Mouse (Mus musculus) lung, postnatal 0 days (tissue): ENCODE data around the gene Eif2ak1. TPM values are rescaled to one million over a fixed set of nuclear protein-coding genes. Genes with fewer than 3 reads are reported as not detected.
A peak's percentile ranks its signal among the peaks of the same experiment; 100 is the strongest.

Experiments used
- ATAC-seq: fragments of 200-750 bp; cut with Nextera tagmentation; 2 replicates; pipeline ENCODE4 v1.8.0; 2017; ENCODE audit warnings: moderate library complexity
- DNase-seq: peaks from one replicate; pipeline ENCODE4 v3.0.0-alpha.2; 2016; ENCODE audit warnings: low spot score
- H3K27ac ChIP-seq: fragments of 300-500 bp; sonication (generic); 2 replicates; pipeline ENCODE4 v1.5.1; 2014; ENCODE audit warnings: antibody characterized with exemption, mild to moderate bottlenecking, low read length, mixed read lengths
- H3K27me3 ChIP-seq: fragments of 300-500 bp; sonication (generic); replicated peaks from 2 replicates; pipeline ENCODE4 v1.6.1; 2014; ENCODE audit warnings: low read length, mixed read lengths; ENCODE audit not compliant: insufficient read depth
- H3K36me3 ChIP-seq: fragments of 300-500 bp; sonication (generic); 2 replicates; pipeline ENCODE4 v1.6.1; 2014; ENCODE audit warnings: low read length, mixed read lengths; ENCODE audit not compliant: insufficient read depth
- H3K4me1 ChIP-seq: fragments of 300-500 bp; sonication (generic); 2 replicates; pipeline ENCODE4 v1.6.1; 2014; ENCODE audit warnings: antibody characterized with exemption, low read depth, low read length, mixed read lengths; ENCODE audit not compliant: insufficient read depth
- H3K4me2 ChIP-seq: fragments of 300-500 bp; sonication (generic); replicated peaks from 2 replicates; pipeline ENCODE4 v1.6.1; 2014; ENCODE audit warnings: low read depth, mild to moderate bottlenecking, low read length, moderate library complexity, mixed read lengths
- H3K4me3 ChIP-seq: fragments of 300-500 bp; sonication (generic); 2 replicates; pipeline ENCODE4 v1.5.1; 2014; ENCODE audit warnings: low read depth, low read length
- H3K9ac ChIP-seq: fragments of 300-500 bp; sonication (generic); replicated peaks from 2 replicates; pipeline ENCODE4 v1.6.1; 2014; ENCODE audit warnings: low read depth, mild to moderate bottlenecking
- H3K9me3 ChIP-seq: fragments of 300-500 bp; sonication (generic); 2 replicates; pipeline ENCODE4 v1.6.1; 2016; ENCODE audit warnings: low read length, mixed read lengths
- CTCF ChIP-seq: IDR thresholded peaks from 2 replicates; pipeline ENCODE4 v1.5.1; 2016; ENCODE audit warnings: antibody characterized with exemption, mild to moderate bottlenecking
- EP300 ChIP-seq: IDR thresholded peaks from 2 replicates; pipeline ENCODE4 v1.6.1; 2016; ENCODE audit warnings: antibody characterized with exemption, mild to moderate bottlenecking, control low read depth
- WGBS: fragments of 180-500 bp; shearing (Covaris S2); extraction: QIAGEN DNeasy Blood & Tissue Kit; methylation state at CpG from one replicate; pipeline ENCODE4 v1.1.7; 2014; 5-methylcytosine and 5-hydroxymethylcytosine counted together
- polyA plus RNA-seq: library from polyadenylated mRNA; unstranded; fragments of >200 nt; fragmentation: Nextera tagmentation; extraction: Ambion mirVana; gene quantifications from 2 replicates; pipeline ENCODE4 v1.2.1, GENCODE M21; 2015

Gene Eif2ak1
- polyA plus RNA-seq, 1 experiment from 2014 or later, result 24.4 TPM

DNA sequence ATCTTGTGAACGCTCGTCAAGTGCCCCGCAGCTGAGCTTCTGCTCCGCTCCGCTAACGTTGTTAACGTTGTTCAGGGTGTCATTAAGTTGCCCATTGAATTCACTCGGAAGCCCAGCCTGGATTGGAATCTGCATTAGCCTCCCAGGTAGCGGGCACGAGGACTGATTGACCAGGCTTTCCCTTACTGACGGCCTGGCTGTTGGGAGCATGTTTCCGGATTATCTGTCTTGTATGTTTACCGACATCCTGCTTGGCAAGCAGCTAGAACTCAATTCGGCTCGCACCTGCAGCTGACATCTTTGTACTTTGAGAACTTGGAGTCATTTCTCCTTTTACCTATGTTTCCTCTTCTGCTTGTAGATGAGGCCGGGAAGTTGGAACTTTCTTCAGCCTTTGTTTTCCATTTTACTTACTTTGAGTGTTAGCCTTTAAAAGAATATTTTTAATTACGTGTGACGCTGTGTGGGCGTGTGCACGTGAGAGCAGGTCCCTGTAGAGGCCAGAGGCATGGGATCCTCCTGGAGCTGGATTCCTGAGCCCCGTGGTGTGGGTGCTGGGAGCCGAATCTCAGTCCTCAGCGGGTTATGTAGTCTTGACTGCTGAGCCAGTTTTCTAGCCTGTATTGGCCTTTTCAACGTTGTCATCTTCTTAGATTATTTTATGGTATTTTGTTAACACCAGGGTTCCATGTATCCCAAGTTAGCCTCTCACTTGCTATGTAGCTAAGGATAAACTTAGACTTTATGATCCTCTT lies 2.5 kb downstream of the Eif2ak1 start:
- Histone ChIP-seq H3K4me3 (no peak overlapping the region), H3K36me3 (no peaks in the 10 kb centered on the region), H3K27ac (no peak overlapping the region), H3K4me1 (no peaks in the 10 kb centered on the region), H3K9ac (no peak overlapping the region), H3K27me3 (no peaks in the 10 kb centered on the region), H3K9me3 (no peaks in the 10 kb centered on the region), H3K4me2 (no peak overlapping the region)
- 82% methylated on average over 24 of the region's 24 CpGs for WGBS
- DNase-seq (no peak), ATAC-seq (no peak)
- no peak for TF ChIP-seq EP300
- TF ChIP-seq CTCF, result no peak

DNA sequence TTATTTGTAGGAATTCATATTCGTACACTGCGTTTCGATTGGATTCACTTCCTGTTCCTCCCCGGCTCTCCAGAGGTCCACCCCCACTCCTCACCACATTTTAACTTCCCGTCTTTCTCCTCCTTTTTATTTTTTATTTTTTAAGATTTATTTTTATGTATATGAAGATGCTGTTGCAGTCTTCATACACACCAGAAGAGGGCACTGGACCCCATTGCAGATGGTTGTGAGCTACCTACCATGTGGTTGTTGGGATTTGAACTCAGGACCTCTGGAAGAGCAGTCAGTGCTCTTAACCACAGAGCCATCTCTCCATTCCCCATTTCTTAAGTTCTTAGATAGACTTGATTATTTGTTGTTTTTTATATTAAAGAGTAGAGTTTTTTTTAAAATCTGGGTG lies 3.2 kb downstream of the Eif2ak1 start:
- no peak overlapping the region for H3K27ac ChIP-seq
- H3K4me2 ChIP-seq, result no peak overlapping the region
- H3K27me3 ChIP-seq, result no peaks in the 10 kb centered on the region
- TF ChIP-seq CTCF, result peak; percentile 21; the same call in 1 of the 2 replicates
- TF ChIP-seq EP300, result no peak
- WGBS, result 92% methylated on average over 5 of the region's 5 CpGs
- DNase-seq, result no peak
- no peak overlapping the region for H3K9ac ChIP-seq
- no peak overlapping the region for H3K4me3 ChIP-seq
- no peaks in the 10 kb centered on the region for H3K36me3 ChIP-seq
- no peaks in the 10 kb centered on the region for H3K4me1 ChIP-seq
- no peaks in the 10 kb centered on the region for H3K9me3 ChIP-seq
- ATAC-seq, result no peak

DNA sequence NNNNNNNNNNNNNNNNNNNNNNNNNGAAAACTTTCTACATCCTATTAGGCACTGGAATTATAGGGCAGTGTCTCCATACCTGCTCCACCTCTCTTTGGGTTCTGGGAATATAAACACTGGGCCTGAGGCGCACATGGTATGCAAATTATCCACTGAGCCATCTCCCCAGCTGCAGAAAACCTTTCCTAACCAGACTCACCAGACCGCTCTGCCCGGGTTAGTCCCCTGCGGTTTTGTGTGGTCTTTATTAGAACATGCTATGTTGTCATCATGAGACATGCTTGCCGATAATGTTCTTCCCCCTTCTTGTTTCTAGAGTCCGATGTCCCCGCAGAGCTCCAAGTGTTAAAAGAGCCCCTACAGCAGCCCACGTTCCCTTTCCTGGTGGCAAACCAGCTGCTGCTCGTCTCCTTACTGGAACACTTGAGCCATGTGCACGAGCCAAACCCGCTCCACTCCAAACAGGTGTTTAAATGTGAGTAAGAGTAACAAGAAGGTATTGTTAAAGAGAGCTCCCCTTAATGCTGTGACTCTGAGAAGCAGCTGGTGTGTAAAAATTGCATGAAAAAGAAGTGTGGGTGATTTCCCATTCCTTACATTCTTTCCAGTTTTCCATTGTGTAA lies 54.1 kb downstream of the Eif2ak1 start:
- peaks cover 18% of the 10 kb centered on the region; the same call in 1 of the 2 replicates for H3K36me3 ChIP-seq

GRCm38 (mm10) chr5:143874571-143874970 lies 57.0 kb downstream of the Eif2ak1 start:
- no peaks in the 10 kb centered on the region for H3K4me1 ChIP-seq
- no peak for ATAC-seq

More for the DNA sequence above, 54.1 kb downstream of the Eif2ak1 start:
- no peak for DNase-seq
- WGBS, result 72% methylated on average over 11 of the region's 11 CpGs
- Histone ChIP-seq H3K4me1 (no peaks in the 10 kb centered on the region), H3K27ac (no peak overlapping the region), H3K4me3 (no peak overlapping the region), H3K4me2 (no peak overlapping the region), H3K27me3 (no peaks in the 10 kb centered on the region), H3K9ac (no peak overlapping the region), H3K9me3 (no peaks in the 10 kb centered on the region)
- no peak for ATAC-seq
- no peak for TF ChIP-seq CTCF
- no peak for TF ChIP-seq EP300

DNA sequence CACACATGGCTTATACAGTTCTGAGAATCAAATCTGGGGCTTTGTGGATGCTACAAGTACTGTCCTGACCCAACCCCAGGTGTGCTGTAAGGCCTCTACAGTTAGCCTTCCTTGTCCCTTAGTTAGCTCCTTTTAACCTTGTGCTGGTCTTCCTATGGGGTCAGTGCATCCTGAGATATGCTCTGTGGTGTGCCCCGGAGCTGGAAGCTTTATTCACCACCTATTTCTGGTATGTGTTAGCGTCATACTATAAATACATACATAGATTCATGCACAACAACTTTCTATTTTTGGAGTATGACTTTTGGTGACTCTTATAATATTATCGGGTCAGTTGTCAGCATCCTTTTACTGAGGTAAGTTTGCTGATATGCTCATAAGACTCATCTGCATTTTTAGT lies 67.7 kb downstream of the Eif2ak1 start:
- WGBS, result over 99% methylated on average over 3 of the region's 3 CpGs
- DNase-seq (no peak), ATAC-seq (no peak)
- no peak for TF ChIP-seq EP300
- no peak for TF ChIP-seq CTCF
- Histone ChIP-seq H3K9me3 (no peaks in the 10 kb centered on the region), H3K27me3 (no peaks in the 10 kb centered on the region), H3K4me2 (no peak overlapping the region), H3K27ac (no peak overlapping the region), H3K9ac (no peak overlapping the region), H3K4me1 (no peaks in the 10 kb centered on the region), H3K4me3 (no peak overlapping the region), H3K36me3 (peaks cover 69% of the 10 kb centered on the region)

More at GRCm38 (mm10) chr5:143874571-143874970, 57.0 kb downstream of the Eif2ak1 start:
- H3K27me3 ChIP-seq, result no peaks in the 10 kb centered on the region
- H3K9me3 ChIP-seq, result no peaks in the 10 kb centered on the region
- H3K4me2 ChIP-seq, result no peak overlapping the region
- no peak for DNase-seq
- H3K4me3 ChIP-seq, result no peak overlapping the region
- no peak overlapping the region for H3K27ac ChIP-seq
- no peak overlapping the region for H3K9ac ChIP-seq
- TF ChIP-seq EP300 (no peak), CTCF (no peak)
- peaks cover 38% of the 10 kb centered on the region; the same call in 1 of the 2 replicates for H3K36me3 ChIP-seq
- WGBS, result 54% methylated on average over 4 of the region's 4 CpGs

- Histone ChIP-seq H3K27ac (no peak overlapping the region), H3K4me3 (no peak overlapping the region), H3K9me3 (no peaks in the 10 kb centered on the region), H3K4me1 (no peaks in the 10 kb centered on the region), H3K36me3 (peaks cover 38% of the 10 kb centered on the region), H3K4me2 (no peak overlapping the region), H3K9ac (no peak overlapping the region), H3K27me3 (no peaks in the 10 kb centered on the region)
- DNase-seq (no peak), ATAC-seq (no peak)
- no peak for TF ChIP-seq CTCF
- TF ChIP-seq EP300, result no peak
- WGBS, result 66% methylated on average over 6 of the region's 6 CpGs
Observed at GRCm38 (mm10) chr5:143890741-143891140, 73.2 kb downstream of the Eif2ak1 start.
